Mouse (Mus musculus) CH12F3 (cell line): Measurements from ENCODE around the gene Ptgis.

Source experiments
- in situ Hi-C: fragments of 300-500 bp; cut with MboI; formaldehyde crosslinking; loops from 2 replicates; pipeline ENCODE4 v1.14.3; 2020; ENCODE audit warnings: low sequenced_read_pairs

Ptgis gene

DNA sequence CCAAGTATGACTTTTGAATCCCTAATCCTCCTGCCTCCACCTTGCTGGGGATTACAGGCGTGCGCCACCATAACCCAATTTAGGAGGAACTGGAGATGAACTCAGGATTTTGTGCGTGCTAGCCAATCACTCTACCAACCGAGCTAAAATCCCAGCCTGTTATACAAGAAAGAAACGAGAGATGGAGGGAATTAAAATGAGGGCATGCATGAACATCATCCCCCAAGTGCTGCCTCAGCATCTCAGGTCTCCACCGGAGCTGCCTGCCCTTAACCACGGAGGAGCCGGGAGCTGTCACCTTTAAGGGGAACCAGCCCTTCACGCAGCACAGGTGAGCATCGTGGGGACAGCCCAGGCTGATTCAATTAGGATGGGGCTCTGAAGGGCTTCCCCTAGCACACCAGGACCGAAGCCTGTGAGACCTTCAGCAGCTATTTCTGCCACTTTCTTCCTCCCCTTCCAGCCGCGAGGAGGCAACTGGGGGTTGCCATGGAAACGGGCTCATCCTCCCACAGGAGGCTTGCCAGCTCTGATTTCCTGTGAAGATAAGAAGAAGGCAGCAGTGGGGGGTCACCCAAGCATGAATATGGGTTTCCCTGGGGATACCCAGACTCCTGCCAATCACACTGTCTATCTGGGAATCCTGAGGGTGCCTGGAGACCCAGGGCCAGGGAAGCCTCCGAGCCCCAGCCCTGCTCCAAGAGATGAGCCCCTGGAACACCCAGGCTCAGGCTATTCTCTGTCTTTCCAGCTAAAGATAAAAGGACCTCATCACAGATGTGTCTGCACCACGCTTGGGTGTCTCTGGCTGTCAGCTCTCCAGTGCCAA is 38.7 kb downstream of the Ptgis start:
- in situ Hi-C loops, result no loop called here

DNA sequence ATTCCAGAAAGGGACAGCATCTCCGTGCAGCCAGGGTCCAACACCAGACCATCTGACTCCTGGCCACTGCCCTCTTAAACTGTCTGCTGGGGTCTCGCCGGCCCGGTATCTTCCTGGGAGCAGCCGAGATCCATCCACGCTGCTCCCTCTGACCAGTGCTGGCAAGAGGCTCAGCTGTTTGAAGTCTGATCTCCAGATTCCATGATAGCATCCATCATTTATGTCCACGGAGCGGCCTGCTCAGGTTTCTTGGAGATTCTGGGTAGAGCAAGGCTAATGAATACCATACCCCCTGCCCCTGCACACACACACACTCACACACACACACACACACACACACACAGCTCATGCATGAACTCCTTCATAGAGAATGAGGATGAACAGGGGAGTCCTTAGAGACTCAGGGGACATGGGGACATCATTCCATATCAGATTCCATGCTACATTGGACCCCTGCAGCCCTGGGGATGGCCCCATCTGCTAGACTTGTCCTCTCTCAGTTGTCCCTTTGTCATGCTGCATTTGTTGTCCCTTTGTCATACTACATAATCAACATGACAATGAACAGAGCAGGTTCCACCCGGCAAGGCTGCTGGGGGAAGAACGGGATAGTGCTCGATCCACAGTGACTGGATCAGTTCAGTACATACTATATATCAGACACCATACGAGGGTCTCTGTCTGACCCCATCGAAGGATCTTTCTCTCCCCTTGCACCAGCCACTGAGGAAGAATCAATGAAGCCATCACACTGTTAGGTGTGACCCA is 41.6 kb downstream of the Ptgis start:
- in situ Hi-C loops, result no loop called here

DNA sequence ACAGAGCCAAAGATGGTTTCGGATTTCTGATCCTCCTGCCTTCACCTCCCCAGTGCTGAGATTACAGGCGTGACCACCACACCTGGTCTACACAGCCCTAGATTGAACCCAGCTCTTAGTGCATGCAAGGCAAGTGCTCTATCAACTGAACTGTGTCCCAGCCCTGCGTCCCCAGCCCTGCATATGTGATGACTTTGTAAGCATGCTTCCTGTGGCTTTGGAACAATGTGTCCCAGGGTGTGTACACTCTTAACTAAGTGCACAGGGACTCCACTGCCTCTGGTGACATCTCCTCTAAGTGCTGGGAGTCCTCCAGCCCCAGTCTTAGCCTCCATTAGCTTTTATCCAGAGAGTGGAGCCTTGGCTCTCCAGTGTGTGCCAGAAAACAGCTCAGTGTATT is 47.0 kb downstream of the Ptgis start:
- in situ Hi-C loops, result no loop called here

DNA sequence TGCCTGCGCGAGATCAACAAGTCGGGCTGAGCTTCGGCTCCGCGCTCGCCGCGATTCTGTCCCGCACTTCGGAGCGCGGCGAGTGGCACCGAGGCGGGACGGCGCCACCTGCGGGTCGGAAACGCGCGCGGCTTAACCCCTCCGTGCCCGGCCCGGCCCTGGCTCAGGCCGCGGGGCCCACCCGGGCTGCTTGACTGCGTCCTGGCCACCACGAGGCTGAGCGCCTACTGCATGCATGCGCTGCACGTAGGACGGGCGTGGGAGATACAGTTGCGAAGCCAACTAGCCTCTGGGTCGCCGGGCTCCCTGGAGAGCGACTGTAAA is 50.4 kb downstream of the Ptgis start, which contains the start of gene Kcnb1:
TSS of gene Kcnb1 (minus strand) at position 80 of the 324 bp plus-strand sequence.
- in situ Hi-C loops, result no loop called here

DNA sequence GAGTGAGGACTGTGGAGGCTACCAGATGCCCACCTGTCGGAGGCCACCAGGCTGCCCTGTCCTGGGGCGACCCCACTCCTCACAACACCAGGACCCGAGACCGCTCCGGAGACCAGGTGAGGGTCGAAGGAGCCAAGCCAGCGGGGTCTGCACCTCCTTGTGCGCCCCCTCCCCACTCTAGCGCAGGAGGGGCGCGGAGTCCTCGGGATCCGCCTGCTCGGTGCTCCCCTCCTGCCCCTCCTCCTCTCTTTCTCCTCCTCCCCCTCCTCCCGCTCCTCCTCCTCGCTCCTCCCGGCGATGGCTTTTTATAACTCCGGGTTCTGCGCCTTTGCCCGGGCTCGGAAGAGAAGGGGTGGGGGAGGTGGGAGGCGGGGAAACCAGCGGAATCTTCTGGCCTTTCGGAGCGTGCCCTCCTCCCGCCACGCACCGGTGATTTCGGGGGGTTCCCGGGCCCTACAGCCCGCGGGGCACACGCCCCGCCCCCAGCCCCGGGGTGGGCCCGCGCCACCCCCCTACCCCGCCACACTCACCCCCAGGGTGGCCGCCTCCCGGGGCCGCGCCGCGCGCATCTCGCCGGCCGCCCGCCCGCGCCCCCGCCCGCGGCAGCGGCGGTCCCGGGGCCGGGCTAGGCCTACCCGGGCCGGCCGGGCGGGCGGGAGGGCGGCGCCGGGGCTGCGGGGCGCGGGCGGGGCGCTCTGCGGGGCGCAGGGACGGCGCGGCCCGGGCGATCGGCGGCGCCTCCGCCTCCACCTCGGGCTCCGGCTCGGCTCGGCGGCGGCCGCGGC is 50.9 kb downstream of the Ptgis start:
- in situ Hi-C loops, result no loop called here

DNA sequence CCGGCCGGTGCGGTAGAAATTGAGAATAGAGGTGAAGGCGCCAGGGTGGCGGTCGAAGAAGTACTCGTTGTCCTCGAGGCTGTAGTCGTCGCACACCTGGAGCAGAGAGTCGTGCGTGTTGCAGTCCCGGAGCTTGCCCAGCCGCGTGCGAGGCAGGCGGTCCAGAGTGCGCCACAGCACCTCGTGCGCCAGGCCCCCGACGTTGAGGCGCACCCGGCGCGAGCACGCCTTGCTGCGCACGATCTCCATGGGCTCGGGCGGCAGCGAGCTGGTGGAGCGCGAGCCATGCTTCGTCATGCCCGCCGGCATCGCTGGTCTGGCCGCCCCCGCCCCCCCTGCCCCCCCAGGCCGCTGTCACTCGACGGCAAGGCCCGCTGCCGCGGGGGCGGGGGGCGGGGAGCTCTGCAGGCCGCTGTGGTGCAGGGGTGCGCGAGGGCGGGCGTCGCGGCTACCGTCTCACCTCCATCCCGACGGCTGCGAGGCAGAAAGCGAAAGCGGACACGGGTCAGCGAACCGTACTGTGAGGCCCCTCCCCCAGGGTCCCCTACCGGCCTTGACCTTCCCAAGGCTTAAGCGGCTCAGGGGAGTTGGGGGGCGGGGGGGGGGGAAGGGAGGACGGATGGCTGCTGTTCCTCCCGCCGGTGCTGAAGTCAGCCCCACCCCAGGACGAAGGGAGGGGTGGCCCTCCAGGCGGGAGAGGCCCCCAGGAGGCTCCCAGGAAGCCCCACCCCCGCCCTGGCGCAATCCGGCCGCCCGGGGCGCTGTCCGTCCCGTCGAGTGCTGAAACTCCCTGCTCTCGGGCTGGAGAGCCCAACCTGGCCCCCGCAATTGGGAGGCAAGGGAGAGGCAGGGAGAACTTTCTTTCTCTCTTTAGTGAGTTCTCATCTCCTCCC is 51.8 kb downstream of the Ptgis start:
- in situ Hi-C loops, result no loop called here

DNA sequence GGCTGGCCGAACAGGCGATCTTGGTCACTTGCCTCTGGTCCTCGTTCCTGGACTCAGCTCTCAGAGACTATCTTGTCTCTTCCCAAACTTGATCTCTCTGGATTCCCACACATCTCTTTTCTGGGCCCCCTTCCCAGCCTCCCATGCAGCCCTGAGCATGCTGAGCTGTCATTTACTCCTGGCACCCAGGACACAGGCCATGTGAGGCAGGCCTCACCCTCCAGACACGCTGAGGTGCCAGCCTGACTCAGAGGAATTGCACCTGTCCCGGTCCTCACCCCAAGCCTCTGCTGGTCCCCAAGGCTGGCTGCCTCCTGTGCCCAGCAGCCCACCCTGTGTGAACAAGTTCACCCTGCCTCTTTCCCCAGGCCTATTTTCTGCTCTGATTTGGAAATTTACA is 53.3 kb downstream of the Ptgis start:
- in situ Hi-C loops, result no loop called here

DNA sequence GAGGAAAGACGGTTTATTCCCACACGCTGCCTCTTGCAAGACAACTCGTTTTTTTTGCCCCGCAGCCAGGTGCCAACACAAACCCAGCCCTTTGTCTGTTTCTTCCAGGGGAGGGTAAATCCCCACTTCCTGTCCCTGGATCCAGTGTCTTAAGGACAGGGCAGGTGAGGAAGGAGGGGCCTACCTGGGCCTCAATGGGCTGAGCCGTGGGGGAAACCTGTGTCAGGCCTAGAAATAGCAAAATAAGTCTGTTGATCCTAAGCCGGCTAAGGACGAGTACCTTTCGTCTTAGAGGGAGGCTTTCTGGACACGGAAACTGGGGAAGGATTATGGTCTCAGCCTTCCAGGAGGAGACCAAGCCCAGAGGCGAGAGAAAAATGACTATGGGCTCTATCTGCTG is 53.9 kb downstream of the Ptgis start:
- in situ Hi-C loops, result no loop called here

DNA sequence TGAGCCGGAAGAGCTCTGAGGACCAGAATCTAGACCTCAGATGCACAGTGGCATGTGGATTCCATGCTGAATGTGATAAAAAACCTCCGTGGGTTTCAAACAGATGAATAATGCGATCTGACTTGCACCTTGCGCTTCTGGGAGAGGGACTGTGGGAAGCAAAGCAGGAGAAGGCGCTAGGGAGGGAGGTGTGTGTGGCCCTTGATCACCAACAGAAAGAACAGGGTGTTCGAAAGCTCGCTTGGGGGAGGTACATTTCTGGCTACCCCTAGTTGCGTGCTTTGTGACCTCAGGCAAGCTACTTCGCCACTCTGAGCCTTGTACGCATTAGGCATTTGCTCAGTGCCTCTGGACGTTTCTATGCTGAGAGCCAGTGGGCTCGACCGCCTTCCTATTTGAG is 54.4 kb downstream of the Ptgis start:
- in situ Hi-C loops, result no loop called here

DNA sequence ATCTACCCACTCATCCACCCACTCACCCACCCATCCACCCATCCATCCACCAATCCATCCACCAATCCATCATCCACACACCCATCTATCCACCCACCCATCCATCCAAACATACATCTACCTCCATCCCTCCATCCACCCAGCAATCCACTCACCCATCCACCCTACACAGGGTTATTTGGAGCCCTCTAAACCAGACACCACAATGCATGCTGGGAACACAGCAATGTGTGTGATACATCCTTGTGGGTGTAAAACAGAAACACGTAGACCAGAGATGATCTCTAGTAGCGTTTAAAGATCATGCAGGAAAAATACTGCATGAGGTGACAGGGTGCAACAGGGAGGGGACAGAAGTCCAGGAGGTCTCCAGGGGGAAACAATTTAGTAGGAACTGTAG is 55.0 kb downstream of the Ptgis start:
- in situ Hi-C loops, result no loop called here

DNA sequence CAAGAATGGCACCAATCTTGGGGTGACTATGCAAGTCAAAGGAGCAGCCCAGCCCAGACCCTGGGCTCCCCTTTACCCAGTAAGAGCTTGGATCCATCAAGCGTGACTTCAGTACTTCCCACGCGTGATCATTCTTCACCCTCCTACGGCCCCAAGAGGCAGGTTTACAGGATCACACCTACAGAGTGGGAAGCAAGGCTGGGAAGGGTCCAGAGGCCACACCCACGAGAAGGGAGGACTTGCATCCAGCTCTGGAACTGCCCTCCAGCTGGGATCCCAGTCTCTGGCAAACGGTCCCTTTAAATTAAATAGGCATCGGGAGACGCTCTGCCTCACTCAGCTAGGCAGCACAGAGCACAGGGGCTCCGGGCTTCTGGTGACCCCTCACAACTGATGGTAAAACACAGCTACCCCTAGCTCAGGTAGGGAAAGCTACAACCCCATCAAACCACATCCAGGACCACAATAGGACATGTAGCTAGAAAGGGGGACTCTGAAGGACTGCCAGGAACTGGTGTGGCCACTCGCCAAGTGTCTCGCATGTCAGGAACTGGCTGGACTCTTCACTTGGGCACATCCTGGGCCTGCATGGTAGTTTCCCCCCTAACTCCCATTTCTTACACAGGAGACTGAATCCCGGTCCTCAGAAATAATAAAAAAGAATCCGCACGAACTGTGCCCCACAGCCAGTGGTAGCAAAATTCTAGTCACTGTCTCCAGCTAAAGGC is 58.6 kb downstream of the Ptgis start:
- in situ Hi-C loops, result no loop called here

DNA sequence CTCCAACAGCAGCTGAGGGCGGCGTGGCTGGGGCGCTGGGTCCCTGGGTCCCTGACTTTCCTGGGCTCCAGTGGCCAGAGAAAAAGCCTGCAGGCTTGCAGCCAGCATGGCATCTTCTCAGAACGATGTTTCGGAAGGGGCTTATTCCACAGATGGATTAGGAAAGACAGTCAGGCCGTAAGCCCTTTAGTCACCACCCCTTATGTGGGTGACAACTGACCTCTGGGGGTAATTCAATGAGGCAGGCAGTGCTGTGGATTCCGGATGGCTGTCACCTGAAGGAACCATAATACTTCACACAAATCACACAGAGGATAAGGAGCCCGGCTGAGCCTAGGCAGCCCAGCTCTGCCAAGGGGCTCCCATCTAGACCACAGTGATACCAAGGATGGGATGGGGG is 59.3 kb downstream of the Ptgis start:
- in situ Hi-C loops, result no loop called here

DNA sequence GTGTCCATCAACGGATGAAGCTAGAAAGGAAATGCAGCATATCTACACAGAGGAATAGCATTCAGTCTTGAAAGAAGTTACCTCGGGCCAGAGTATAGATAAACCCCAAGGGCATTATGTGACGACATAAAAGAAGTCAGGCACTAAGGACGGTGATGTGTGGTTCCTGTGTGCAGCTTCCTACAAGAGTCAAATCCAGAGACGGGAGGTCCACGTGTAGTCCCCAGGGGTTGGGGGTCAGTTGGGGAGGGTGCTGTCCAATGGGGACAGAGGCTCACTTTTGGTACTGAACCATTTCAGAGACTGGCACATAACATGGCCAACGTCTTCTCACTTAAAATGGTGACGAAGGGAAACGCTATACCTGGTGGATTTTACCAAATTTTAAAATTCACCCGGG is 61.1 kb downstream of the Ptgis start:
- in situ Hi-C loops, result no loop called here

DNA sequence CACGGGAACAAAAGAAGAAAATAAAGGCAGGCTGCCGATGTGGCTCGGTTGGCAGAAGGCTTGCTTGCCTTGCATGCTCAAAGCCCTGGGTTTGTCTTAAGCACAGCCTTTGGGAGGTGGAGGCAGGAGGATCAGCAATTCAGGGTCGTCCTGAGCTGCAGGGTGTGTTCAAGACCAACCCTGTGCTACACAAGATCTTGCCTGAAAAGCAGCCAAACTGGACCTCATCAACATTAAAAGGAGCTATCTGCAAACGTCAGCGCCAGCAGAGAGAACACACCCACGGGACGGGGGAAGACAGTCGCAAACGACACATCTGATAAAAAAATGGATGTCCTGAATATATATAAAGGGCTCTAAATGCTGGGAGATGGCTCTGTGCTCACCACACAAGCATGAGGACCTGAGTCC is 63.2 kb downstream of the Ptgis start:
- in situ Hi-C loops, result no loop called here

DNA sequence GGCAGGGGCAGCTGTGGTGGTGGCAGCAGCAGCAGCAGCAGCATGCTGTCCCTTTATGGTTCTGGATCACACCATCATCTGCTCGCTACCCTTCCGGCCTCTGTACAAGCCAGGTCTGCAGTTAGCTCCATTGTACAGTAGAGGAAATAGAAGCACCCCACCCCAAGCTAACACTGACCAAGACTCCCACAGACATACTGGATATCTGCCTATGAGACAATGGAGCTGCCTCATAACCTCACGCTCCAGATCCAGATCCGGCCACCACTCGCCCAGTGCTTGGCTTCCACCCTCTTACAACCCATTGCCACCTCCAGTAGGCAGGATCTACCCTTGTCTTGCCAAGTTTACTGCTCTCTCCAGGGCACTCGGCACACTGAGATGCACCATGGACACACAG is 65.1 kb downstream of the Ptgis start:
- in situ Hi-C loops, result no loop called here

DNA sequence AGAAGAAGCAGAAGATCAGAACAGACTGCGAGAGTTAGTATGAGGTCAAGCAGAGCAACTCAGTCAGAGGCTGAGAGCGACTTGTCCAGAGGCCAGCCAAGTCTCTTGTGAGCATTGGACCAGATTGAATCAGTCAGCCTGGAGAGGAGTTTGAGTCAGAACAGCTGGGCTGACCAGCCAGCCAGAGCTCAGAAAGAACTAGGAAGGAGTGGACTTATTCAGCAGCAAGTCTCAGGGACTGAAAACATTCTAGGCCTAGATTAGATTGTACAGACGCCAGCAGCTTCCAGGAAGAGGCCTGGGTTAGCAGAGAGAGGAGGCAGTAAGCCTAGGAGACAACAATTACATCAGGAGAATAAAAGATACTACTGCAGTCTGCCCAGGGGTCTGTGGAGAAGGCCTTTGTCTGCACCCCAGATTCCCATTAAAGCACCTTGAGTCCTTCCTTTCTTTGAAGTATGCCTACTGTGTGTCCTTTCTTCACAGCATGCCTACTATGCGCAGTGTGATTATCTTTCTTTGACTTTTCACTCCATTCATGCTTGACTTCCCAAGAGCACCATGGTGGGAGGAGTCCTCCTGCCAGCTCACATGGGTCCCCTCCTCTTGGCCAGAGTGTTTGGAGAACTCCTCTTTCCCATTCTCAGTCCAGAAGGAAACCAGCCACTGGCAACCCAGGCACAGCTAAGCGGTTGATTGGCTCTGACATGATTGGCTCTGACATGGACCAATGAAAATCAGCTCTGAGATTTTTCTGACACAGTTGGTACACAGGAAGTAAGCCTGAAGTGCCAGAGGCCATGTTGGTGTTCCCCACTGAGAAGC is 67.1 kb downstream of the Ptgis start:
- in situ Hi-C loops, result no loop called here

DNA sequence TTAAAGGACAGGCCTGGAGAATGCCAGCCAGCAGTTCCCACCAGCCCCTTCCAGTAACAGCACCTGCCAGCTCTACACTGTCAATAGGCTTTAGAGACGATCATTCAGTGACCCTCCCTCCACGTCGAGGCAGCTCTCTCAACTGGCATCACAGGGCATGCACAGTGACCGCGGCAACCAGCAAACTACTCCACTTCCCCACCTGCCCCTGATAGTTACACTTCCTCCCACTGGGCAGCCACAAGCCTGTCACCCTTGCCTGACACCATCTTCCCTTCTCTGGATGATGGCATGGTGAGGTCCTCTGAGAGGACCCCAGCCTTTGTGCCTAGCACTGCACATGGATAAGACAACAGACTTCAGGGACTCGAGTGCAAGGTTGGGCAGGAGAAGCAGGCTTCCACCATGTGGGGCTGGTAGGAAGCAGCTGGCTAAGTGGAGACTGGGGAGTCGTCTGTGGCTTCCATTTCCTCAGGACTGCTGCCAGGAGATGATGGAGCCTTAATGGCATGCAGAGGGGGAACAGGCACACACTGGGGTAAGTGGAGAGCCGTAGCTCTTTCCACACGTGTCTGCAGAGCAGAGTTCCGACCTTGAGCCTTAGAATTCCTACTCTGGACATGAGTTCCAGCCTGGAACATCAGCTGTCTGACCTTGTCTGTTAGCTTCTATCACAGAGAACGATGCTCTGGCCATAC is 72.7 kb downstream of the Ptgis start:
- in situ Hi-C loops, result no loop called here

DNA sequence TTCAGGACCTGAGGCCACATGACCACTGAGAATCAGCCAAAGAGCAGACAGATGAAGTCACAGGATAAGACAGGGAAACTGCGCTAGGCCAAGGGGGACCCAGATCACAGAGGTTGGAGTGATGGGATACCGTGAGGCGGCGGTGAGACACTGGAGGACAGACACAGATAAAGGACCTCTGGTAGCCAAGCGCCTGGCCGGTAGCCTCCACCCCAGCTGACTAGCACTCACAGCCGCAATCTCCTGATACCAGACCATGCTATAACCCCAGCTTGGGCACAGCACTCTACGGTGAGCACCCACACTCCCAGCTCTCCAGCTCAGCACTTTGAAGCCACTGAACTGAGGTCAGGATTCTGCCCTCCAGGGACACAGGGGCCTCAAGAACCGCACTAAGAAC is 76.8 kb downstream of the Ptgis start:
- in situ Hi-C loops, result no loop called here

DNA sequence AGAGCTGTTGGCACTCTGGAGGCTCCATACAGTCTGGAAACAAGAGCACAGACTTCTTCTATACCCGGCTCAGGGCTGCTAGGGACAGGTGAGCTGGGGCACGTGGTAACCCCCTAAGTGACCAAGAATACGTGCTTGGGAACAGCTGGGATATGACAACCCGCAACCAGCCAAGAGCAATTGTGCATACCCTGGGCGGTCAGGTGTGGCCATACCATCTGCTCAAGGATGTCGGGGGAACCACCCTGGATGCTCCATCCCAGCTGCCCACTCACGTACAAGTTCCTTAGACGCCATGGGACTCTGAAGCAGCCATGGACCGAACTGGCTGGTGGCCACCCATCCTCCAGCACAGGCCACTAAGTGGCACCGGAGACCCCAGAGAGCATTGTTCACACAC is 77.3 kb downstream of the Ptgis start:
- in situ Hi-C loops, result no loop called here
